Mouse (Mus musculus) cerebellum, adult 2 months (tissue): ENCODE measurements at regions not wholly inside any gene's neighbourhood (a gene's known extent, or its start where the extent isn't known, plus 50 kb on each side); places are given as distances from the start of the nearest gene placed in this dataset.

Experiments used
- DNase-seq, 2 experiments: peaks; one replicate each; pipeline ENCODE4 v3.0.0; 2021
- H3K27ac ChIP-seq: fragments of 200-500 bp; 2 replicates; pipeline ENCODE4 v1.5.1; 2012; ENCODE audit warnings: low read length, control low read depth, inconsistent platforms; ENCODE audit not compliant: insufficient read depth
- H3K27me3 ChIP-seq: fragments of 200-500 bp; 2 replicates; pipeline ENCODE4 v1.6.1; 2012; ENCODE audit warnings: inconsistent platforms, mild to moderate bottlenecking, low read length, moderate library complexity; ENCODE audit not compliant: control insufficient read depth, insufficient read depth
- H3K4me1 ChIP-seq: fragments of 200-500 bp; 2 replicates; pipeline ENCODE4 v1.6.1; 2011; ENCODE audit warnings: low read length; ENCODE audit not compliant: control insufficient read depth, insufficient read depth
- H3K4me3 ChIP-seq: fragments of 200-500 bp; replicated peaks from 2 replicates; pipeline ENCODE3; 2011; ENCODE audit warnings: mild to moderate bottlenecking, low read depth, low read length, control low read depth; ENCODE audit not compliant: insufficient read depth
- CTCF ChIP-seq: fragments of 200-500 bp; IDR thresholded peaks from 2 replicates; pipeline ENCODE4 v1.5.1; 2011; ENCODE audit warnings: low read depth, mild to moderate bottlenecking, control low read depth, low read length, moderate library complexity, borderline replicate concordance; ENCODE audit not compliant: insufficient read depth
- POLR2A ChIP-seq: fragments of 200-500 bp; IDR thresholded peaks from 2 replicates; pipeline ENCODE4 v1.6.1; 2011; ENCODE audit warnings: low read length, control low read depth, borderline replicate concordance; ENCODE audit not compliant: insufficient read depth
- WGBS: fragments of 180-500 bp; shearing (Covaris S2); methylation state at CpG from one replicate; pipeline ENCODE4 v1.1.7; 2018; 5-methylcytosine and 5-hydroxymethylcytosine counted together

DNA sequence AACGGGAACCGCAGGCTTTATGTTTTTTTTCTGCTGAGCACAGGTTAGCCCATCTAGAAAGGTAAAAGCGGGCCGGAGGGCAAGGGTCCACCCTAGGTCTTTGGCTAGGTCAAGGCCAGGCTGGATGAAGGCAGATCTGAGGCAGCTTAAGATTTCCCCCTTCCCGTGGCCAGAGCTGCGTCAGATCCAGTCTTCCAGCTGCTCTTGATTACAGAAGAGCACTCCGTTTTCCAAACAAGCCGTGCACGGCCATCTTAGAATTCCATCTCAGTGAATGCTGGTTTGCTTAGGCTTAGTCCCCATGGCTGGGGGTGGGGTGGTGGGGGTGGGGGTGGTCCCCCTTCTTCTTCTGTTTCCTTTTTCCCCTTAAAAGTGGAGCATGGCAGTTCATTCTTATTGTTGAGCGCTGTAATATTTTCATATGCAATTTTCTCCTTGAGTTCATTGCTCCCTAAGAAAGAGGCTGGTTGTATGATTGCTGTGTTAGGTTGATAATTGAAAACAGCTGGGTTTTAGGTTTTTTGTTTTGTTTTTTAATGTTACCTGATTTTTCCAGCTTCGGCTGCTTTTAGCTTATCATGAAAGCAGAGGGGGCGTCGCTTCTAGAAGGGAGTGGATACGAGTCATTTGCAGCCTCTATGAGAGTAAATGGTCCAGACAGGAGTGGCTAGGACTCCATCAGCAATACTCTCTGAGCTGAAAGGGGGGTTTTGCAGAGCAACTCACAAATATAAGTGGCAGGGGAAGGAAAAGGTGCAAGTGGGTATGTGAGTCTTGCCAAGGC is 141.2 kb downstream of the Dact1 start:
- Histone ChIP-seq H3K4me3 (no peak overlapping the region), H3K4me1 (no peaks in the 10 kb centered on the region; the same call in 1 of the 2 replicates), H3K27me3 (no peaks in the 10 kb centered on the region), H3K27ac (no peak overlapping the region)
- whole genome bisulfite sequencing, result 89% methylated on average over 14 of the region's 14 CpGs
- no peak for DNase-seq
- no peak for TF ChIP-seq POLR2A
- no peak for TF ChIP-seq CTCF

DNA sequence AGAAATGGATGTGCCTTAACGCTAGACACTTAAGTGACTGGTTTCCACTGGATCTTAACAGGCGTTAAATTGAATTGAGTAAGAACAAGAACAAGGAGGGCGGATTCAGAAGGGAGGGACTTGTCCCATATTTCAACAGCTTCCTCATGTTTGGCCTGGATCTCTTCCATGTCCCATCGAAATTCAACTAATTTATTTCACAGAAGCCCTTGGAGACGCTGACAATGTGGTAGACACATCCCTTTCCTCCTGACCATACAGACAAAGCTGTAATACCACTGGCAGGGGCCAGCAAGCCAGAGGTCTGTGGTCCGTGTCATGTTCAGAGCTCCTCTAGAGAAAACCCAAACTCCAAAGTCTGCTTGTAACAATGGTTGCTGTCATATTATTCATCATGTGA is 147.2 kb downstream of the Dact1 start:
- Histone ChIP-seq H3K27me3 (no peaks in the 10 kb centered on the region), H3K4me1 (no peaks in the 10 kb centered on the region; the same call in 1 of the 2 replicates), H3K27ac (no peak overlapping the region), H3K4me3 (no peak overlapping the region)
- no peak for DNase-seq
- 50% methylated on average over 6 of the region's 6 CpGs for WGBS
- no peak for TF ChIP-seq POLR2A
- no peak for TF ChIP-seq CTCF

DNA sequence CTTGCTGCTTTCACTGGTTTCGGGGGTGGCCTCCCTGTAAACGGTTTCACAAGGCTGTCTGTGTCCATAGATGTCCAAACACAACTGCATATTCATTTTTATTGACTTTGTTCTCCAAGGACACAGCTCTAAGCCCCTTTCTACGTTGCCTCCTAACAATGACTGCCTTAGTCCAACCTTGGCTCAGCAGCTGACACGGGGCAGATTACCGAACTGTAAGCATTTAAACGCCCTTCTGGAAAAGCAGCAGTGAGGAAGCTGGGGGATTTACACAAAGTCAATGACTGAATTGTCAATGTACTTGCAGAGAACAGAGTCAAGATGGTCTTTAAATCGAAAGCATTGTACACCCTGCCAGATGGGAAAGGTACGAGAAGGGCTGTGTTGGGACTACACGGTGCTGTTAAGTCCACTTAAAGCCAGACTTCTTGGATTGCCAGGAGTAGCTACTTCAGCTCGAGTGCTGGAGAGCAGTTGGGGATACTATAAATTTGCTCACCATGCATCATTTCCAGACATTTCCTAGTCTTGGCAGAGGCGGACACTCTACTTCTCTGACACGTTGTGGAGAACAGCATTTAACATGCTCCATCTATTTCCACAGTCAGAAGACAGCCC is 149.0 kb downstream of the Dact1 start:
- Histone ChIP-seq H3K27ac (no peak overlapping the region), H3K27me3 (no peaks in the 10 kb centered on the region), H3K4me3 (no peak overlapping the region), H3K4me1 (no peaks in the 10 kb centered on the region; the same call in 1 of the 2 replicates)
- DNase-seq, result no peak
- TF ChIP-seq CTCF, result no peak
- TF ChIP-seq POLR2A, result no peak
- WGBS, result 69% methylated on average over 12 of the region's 12 CpGs

DNA sequence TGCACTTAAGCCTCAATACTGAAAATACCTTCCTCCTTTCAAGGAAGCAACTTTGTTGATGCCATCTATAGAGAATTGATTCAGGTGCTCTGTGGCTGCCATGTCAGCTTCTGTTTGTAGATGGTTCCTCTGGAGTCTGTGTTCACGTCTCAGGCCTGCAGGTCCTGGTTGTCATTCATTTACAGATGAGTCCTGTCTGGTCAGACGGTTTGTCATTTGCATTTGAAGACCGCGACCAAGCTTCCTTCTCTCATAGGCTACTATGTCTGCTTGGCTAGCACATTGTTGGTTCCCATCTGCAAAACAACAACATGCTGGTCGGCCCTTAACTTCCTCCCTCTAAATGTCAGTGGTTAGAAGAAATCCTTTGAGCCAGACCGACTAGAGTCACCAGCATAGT is 151.0 kb downstream of the Dact1 start:
- H3K4me1 ChIP-seq, result no peaks in the 10 kb centered on the region; the same call in 1 of the 2 replicates
- no peak for DNase-seq
- H3K27me3 ChIP-seq, result no peaks in the 10 kb centered on the region
- H3K4me3 ChIP-seq, result no peak overlapping the region
- no peak overlapping the region for H3K27ac ChIP-seq
- WGBS, result 67% methylated on average over 6 of the region's 6 CpGs
- TF ChIP-seq CTCF (no peak), POLR2A (no peak)

DNA sequence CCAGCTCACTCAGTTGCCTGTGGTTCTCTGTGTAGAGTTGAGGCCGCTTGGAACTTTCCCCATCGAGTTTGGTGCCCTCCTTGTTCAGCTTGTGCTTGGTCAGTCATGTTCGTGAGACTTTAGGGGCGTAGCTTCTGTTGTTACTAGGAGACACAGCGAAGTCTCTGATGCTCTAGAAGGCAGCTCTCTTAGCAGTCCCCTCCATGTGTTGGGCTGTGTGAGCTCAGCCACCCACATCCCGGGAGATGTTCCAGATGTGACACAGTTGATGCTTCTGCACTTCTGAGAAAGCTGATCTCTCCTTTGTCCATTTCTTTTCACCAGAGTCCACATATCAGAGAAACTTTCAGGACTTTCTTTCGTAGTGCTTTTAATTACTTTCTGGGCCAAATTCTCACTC is 158.1 kb downstream of the Dact1 start:
- no peak for DNase-seq
- H3K27me3 ChIP-seq, result no peaks in the 10 kb centered on the region
- H3K4me3 ChIP-seq, result no peak overlapping the region
- H3K27ac ChIP-seq, result no peak overlapping the region
- 57% methylated on average over 7 of the region's 7 CpGs for WGBS
- H3K4me1 ChIP-seq, result no peaks in the 10 kb centered on the region
- TF ChIP-seq CTCF (no peak), POLR2A (no peak)

DNA sequence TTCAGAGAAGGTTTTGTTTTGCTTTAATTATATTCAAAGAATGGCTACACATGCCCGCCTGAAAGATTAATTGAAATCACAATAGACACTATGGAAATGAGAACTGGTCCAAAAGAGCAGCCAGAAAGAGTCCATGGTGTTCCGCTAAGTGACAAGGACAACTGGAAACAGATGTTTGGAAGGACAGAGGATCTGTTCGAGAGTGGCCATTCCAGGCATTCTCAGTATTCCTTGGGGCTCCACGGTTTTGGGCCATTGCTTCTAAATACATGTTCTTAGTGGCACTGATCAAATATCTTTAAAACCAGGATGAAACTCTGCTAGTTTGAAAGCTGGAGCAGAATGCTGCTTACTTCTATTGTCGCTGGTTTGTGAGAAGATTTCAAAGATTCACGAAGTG is 158.6 kb downstream of the Dact1 start:
- DNase-seq, result no peak
- no peak for TF ChIP-seq POLR2A
- no peak for TF ChIP-seq CTCF
- Histone ChIP-seq H3K4me1 (no peaks in the 10 kb centered on the region), H3K4me3 (no peak overlapping the region), H3K27ac (no peak overlapping the region), H3K27me3 (no peaks in the 10 kb centered on the region)
- 51% methylated on average over 6 of the region's 6 CpGs for whole genome bisulfite sequencing

DNA sequence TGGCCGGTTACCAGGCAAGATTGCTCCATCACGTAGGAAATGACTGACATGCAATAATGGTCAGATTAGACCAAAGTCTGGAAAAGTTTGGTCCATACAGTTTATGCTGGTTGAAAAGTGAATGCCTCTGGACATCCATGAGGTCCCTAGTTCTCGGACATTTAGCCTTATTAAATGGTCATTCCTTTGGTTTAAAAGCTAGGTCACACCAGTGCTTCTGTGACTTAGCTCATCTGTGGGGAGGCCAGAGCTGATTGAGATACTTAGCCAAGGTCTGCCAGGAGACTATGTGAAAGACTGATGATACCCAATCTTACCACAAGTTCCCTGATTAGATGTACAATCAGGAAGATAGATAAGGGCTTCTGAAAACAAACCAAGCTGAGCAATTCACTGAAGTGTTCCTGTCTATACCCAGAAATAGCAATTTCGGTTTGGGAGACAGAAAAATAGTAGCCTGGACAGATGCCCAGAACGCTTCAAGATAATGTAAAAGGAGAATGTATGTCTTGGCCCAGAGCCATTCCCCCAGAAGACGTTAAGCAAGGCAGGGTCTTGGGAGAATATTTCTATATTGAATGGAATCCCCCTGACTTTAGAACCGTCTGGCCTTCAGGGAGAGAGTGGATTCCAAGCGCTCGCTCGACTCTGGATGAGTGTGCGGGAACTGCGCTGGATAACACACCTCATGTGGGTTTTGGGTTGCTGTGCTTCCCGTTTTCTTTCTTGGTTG is 161.5 kb downstream of the Dact1 start:
- H3K4me3 ChIP-seq, result no peak overlapping the region
- WGBS, result 72% methylated on average over 13 of the region's 13 CpGs
- no peaks in the 10 kb centered on the region for H3K4me1 ChIP-seq
- TF ChIP-seq POLR2A (no peak), CTCF (no peak)
- no peak overlapping the region for H3K27ac ChIP-seq
- H3K27me3 ChIP-seq, result no peaks in the 10 kb centered on the region
- DNase-seq, result no peak

DNA sequence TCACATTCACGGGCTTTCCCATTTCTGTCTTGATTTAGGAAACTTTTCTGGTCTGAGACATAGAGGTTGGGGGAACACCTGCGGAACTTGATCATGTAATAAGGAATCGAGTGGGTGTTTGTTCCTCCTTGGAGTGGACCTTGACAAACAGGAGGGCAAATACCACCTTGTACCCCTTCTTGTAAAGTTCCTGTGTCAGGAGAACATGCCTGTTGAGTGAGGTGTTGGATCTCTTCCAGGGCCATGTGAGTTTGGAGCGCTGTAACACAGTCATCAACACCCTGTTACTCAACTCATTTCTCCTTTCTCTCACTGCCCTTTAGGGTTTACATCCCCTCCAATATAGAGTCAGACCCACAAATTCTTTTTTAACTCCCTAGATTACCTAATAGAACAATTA is 162.0 kb downstream of the Dact1 start:
- no peak for DNase-seq
- no peaks in the 10 kb centered on the region for H3K27me3 ChIP-seq
- 87% methylated on average over 4 of the region's 4 CpGs for WGBS
- no peak overlapping the region for H3K27ac ChIP-seq
- TF ChIP-seq CTCF (no peak), POLR2A (no peak)
- no peak overlapping the region for H3K4me3 ChIP-seq
- H3K4me1 ChIP-seq, result no peaks in the 10 kb centered on the region
